Mouse (Mus musculus) gastrocnemius, postnatal 10 days (tissue): ENCODE measurements around the gene Haus3. TPM values are rescaled to one million over a fixed set of nuclear protein-coding genes. Genes with fewer than 3 reads are reported as not detected.
A peak's percentile ranks its signal among the peaks of the same experiment; 100 is the strongest.

Experiments
- DNase-seq: peaks from one replicate; pipeline ENCODE4 v3.0.0; 2021; ENCODE audit warnings: mixed read lengths
- long read RNA-seq, 2 experiments: library from polyadenylated mRNA; stranded (forward); transcript quantifications; one replicate each; pipeline ENCODE4 v2.0.0; 2021
- total RNA-seq, 2 experiments: library from RNA; stranded (reverse); gene quantifications; 2 replicates each; pipeline ENCODE4 v1.2.3; 2021

Gene Haus3
- 1 to 10 TPM; 5.0 to 5.8 TPM for total RNA-seq
- long read RNA-seq, experiment 1, transcript Haus3-201 (5 exons, 2,073 nt), result major isoform, 10 of 11 reads
- long read RNA-seq, experiment 1, partial matches to known transcripts, result 1 of 11 reads
- long read RNA-seq, experiment 1, other reads (novel, unspliced or antisense), result 0 of 11 reads
- long read RNA-seq, experiment 2, partial matches to known transcripts, result 0 of 2 reads
- long read RNA-seq, experiment 2, other reads (novel, unspliced or antisense), result 0 of 2 reads

- peak; percentile 94 for DNase-seq
These were observed at the start of gene Haus3, which contains the start of gene Poln for GRCm38 (mm10) chr5:34168950-34169891. Gene Haus3, minus strand, starts transcription at chr5:34169527. Gene Poln, minus strand, starts transcription at chr5:34169448.

DNA sequence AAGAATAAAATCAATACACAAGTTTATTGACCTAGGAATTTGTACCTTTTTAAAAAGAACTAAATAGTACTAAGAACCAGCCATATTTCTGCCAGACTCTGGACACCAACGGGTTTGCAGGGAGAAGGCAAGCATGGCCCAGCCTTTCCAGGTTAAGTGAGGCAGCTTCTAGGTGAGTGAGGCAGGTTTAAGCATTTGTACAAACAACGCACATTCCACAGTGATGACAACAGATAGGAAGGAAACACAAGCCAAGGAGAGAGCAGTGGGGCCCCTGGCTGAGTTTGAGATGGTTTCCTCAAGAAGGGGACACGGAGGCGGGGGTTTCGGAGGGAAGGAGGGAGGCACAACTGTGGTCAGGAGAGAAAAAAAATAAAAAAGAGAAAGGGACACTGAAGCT is 49.3 kb upstream of the Haus3 start:
- no peak for DNase-seq

GRCm38 (mm10) chr5:34217756-34218155 is 48.4 kb upstream of the Haus3 start:
- DNase-seq, result no peak

DNA sequence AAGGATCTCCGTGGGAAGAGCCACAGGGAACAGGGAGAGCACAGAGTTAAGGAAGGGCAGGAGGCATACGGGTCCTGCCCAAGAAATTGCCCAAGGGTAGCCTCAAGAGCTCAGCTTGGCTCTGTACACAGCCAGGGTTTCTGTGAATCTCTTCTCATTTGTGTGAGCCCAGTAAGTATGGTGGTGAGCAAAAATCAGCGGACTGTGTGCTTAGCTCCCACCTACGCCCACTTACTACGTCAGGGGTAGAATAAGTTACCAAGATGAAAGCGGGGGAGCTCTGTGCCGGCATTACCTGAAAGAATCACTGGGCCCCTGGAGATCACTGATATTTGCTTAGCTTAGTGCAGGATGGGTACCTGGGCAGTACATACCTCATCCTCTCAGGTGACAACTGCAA is 46.7 kb upstream of the Haus3 start:
- DNase-seq, result no peak

- DNase-seq, result no peak
These were observed 44.3 kb upstream of the Haus3 start for GRCm38 (mm10) chr5:34213659-34214058.

- peak; percentile 75 for DNase-seq
These were observed 41.0 kb upstream of the Haus3 start for GRCm38 (mm10) chr5:34210279-34210678.

DNA sequence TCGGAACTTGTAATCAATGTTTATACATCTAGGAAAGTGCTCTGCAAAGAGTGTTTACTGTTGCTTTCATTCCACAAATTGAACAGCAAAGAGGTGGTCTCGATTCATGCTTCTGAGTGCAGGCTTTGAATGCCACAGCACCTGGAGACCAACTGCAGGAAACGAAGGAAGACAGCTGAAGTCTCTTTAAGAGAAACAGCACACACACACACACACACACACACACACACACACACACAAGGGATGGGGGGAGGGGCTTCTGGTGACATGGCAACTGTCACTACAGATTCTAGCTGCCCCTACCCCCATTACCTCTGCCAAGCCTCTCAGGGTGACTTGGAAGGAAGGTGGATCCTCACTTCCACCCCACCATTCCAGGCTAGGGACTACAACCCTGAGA is 38.2 kb upstream of the Haus3 start:
- no peak for DNase-seq

DNA sequence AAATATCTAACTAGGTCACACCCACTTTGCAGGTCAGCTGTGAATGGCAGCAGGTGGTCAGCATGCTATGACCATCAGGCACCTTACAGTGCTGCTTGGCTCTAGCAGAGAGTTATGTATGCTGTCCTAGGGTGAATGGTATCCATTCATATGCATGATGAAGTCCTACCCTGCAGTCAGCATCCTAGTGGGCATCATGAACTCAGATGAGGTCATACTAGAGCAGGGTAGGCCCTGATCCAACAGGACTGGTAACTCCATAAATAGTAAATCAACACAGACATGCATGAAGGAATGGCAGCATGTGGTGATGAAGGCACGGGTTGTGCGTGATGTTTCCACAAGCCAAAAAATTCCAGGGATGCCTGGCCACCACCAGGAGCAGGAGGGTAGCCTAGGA is 36.5 kb upstream of the Haus3 start:
- DNase-seq, result no peak

DNA sequence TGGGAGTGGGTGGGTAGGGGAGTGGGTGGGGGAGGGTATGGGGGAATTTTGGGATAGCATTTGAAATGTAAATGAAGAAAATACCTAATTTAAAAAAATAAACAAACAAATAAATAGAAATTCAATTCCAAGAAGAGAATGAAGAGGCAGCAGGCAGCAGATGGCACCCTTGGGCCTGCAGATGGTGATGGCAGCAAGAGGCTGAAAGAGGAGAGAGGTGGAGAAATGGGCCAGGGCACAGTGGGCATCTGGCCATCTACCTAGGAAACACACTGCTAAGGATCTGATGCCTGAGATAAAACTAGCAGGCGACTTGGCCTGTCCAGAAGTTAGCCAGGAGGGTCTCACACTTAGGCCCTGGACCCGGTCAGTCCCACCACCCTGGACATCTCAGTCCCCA is 35.6 kb upstream of the Haus3 start:
- no peak for DNase-seq

- DNase-seq, result no peak
These were observed 32.7 kb upstream of the Haus3 start for GRCm38 (mm10) chr5:34202006-34202405.

GRCm38 (mm10) chr5:34201396-34201795 is 32.1 kb upstream of the Haus3 start:
- no peak for DNase-seq

- no peak for DNase-seq
These were observed 29.3 kb upstream of the Haus3 start for GRCm38 (mm10) chr5:34198615-34199014.

DNA sequence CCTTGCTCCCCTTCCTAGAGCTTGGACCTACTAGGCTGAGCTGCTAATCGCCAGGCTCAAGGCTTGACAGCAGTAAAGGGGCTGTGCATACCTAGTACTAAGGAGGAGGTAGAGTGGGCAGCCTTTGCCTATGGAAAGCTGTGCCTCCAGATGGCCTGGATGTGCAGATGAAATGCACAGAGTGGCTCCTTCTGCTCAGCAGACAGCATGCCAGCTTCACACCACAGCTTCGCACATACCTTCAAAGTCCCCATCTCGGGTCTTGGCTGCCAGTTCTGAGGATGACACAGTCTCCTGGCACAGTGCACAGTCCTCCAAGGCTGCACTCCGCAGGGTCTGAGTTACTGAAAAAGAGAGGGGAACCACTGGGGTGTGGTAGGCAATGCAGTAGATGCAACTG is 27.9 kb upstream of the Haus3 start:
- DNase-seq, result no peak

DNA sequence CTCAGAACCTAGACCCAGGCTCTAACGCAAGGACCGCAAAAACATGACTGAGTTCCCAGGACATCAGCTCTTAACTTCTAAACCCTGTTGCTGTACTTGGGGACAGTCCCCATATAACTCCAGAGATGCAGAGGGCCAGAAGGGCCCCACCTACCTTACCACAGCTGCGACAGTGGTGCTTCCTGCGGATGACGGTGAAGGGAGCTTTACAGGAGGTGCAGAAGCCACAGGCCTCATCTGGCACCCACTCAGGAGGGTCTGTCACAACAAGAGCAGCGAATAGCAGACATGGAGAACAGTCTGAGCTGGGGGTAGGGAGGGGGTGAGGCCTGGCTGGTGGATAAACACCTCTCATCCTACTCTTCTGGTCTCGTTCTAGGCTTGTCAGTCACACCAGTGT is 27.1 kb upstream of the Haus3 start:
- DNase-seq, result no peak

DNA sequence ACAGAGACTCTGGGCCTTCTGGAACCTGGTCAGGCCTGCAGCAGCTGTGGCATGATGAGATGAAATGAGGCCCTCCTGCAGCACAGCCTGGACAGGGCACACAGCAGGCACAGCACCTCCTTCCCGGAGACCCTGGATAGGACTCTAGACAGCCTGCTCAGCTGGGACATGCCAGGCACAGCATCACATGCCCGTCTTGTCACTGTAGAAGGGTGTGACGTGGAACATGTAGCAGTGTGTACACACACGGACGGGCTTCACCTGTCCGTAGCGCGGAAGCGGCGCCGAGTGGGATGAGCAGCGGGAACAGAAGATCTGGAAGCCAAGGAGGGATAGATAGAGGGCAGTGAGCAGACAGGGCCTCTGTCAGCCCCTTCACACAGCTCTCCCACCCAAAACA is 26.5 kb upstream of the Haus3 start:
- no peak for DNase-seq

DNA sequence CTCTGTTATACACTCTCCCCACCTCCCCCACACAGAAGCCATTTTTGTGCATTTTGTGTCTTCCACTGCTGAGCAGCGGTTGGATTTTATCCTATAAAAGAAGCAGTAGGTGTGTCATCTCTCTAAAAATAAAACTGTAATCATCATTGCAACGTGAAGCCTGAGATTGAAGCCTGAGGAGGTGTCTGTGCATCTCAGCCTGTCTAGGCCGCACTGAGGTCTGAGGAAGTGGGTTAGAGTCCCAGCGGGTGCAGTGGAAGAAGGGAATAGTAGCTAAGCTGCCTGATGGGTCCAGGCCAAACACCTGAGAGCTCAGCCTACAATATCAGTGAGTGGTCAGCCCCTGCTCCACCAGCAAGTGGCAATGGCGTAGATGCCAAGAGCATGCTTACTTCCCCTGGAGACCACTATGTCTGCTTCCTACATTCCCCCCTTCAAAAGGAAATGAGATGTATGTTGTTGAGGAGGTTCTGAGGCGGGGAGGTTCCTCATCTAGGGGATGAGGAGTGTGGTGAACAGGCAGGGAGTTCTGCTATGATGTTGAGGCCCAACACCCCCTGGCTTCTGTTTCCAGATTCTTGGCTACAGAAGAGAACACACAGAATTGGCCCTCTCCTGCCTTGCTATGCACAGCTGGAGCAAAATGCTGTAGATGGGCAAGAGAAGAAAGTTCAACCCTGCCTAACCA is 25.8 kb upstream of the Haus3 start:
- no peak for DNase-seq

- no peak for DNase-seq
These were observed 25.1 kb upstream of the Haus3 start for GRCm38 (mm10) chr5:34194426-34194825.

DNA sequence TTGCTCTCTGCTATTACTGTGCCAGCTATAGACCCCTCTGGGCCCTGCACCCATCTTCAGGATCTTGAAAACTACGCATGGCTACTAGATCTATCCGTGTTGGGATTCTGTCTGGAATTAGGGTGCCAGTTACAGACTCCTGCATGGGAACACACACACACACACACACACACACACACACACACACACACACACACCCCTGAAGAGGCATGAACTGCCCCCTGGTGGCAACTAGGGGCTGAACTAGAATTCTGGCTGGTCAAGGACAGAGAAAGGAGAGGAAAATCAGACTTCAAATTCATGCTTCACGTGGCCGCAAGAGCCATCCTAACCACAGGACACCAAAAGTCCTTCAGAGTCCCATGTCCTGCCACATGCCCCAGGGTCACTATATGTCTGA is 22.5 kb upstream of the Haus3 start:
- no peak for DNase-seq

DNA sequence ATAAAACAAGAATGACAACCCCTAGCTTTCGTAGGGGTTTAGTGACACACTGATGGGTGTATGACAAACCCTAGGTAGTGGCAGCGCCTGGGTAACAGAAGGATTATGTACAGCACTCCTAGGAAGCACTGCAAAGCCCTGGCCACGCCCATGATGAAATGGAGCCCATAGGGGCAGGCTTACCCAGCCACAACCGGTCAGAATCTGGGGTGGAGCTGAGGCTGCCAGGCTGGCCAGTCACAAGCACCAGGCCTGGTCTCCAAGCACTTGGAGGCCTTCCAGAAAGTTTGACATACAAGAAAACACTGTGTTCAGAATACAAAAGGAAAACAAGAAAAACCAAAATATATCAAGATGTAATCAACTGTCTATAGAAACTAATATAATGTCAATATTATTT is 21.7 kb upstream of the Haus3 start:
- no peak for DNase-seq

- no peak for DNase-seq
These were observed 20.2 kb upstream of the Haus3 start for GRCm38 (mm10) chr5:34189521-34189920.

DNA sequence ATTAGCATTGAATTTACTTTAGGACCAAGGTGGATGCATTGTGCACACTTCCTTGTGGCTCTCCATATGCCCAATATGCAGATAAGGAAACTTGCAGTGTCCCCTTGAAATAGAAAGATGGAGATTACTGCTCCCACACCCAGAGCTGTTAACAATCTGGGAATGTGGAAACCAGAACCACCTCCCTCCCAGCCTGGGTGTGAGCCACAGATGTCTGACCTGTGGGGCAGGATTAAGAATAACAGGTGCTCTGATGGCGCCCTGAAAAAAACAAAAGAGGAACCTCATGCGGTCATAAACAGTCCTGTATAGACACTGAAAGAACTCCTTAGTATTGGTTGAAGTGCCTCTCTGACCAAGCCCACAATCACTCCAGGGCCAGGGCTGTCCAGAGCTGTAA is 19.5 kb upstream of the Haus3 start:
- no peak for DNase-seq

DNA sequence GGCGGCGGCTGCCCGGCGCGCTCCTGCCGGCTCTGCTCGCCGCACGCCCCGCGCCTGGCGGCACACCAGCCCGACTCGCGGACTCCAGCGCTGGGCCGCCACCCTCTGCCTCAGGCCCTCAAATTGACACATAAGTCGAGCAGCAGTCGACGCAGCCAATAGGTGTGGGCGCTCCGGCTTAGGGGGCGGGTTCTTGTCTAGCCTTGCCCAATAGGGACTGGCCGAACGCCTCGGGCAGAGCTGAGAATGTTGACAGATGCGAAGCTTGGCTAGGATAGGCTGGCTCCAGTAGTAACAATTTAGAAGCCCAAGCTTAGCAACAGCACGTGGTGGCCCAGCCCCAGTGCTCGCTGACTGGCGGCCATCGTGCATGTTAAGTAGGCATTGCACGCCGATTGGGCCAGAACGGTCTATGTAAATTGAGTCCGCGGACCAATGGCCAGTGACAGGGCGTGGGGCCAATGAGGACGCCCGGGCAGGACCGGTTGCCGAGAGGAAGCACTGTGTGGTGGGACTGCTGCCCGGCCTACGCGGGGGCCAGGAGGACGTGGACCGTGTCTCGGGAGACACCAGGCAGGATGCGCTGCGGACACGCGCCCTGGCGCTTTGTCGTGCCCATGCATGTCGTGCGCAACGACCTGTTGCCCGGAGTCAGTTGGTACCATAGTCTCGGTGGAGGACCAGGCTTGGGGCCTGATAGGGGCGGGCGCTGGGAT is 18.4 kb upstream of the Haus3 start, which contains the start of gene Mxd4:
Mxd4 (minus strand) TSS at position 120 of the 716 bp plus-strand sequence.
- DNase-seq, result peak; percentile 100
